Mouse (Mus musculus) layer of hippocampus, adult 8-10 months (tissue): ENCODE results near the gene Smu1. TPM values are rescaled to one million over a fixed set of nuclear protein-coding genes. Genes with fewer than 3 reads are reported as not detected.

Experiments used
- DNase-seq, 2 experiments: peaks; one replicate each; pipeline ENCODE4 v3.0.0; 2022; ENCODE audit warnings: low spot score in 2 of 2
- microRNA-seq, 2 experiments: library from miRNA; unstranded; fragments of <30 nt; microRNA quantifications; one replicate each; pipeline ENCODE4 v1.2.0; 2022
- total RNA-seq, 4 experiments: library from RNA; stranded (reverse); gene quantifications; 2 replicates each; pipeline ENCODE4 v1.2.4; 2022

Gene Smu1
- total RNA-seq, 4 experiments from 2014 or later, result 49.7 to 57.4 (median 54.0) TPM

DNA sequence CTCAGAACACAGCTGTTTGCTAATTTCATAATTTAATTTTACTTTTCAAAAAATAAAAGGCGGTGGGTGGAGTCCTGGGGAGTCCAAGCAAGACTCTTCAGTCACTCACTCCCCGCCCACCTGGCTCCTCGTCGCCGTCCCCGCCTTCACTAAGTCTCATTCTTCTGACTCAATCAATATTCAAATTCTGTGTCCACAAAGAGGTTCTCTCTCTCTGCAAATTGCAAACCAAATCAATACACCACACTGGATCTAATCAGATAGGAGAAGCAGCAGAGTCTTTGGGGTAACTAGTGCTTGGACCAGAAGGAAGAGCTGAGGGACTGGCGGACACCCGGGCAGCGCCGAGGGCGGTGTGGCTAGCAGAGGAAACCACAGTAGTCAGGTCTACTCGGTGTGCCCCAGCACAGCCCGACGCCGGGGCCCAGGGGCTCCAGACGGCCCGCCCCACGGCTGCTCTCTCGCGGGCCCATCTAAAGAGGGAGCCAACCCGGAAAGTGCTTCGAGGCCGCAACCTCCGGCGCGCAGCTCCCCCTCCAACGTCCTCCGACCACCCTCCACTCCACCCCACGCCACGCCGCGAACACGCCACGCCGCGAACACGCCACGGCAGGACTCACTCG lies 455 bp downstream of the Smu1 start:
- DNase-seq, result no peak

DNA sequence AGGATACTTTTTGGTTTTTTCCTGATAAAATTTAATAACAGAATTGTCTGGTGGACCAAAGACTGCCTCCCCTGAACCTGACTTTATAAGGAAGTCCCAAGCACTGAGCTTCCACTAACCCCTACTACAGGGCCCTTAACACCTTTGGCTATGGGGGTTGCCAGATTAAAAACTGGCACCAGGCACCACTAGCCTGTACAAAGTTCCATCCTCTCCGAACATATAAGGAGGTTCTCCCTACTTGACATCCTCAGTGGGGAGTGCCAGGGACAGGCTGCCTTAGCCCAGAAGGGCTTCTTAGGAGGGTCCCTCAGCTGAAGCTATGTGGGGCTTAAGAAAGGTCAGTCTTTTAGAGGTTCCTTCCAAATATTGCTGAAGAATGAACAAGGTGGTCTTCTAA lies 22.4 kb downstream of the Smu1 start:
- DNase-seq, result no peak

- DNase-seq, result no peak
These were observed 26.5 kb downstream of the Smu1 start for GRCm38 (mm10) chr4:40731262-40731661.

DNA sequence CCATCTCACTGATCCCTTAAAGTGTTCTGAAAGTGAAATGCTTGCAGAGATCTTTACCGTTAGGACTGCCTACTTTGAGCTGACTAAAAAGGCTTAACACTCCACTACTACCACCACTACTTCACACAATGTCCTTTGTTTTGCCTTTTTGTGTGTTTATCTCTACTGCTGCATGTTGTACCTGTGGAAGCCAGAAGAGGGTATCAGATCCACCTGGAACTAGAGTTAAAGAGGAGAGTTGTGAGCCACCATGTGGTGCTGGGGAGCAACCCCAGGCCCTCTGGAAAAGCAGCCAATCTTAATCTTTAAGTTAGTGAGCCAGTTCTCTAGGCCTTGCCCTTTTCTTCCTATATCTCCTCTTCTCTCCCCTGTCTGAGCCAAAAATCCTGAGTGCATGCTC lies 30.5 kb downstream of the Smu1 start:
- DNase-seq, result no peak

DNA sequence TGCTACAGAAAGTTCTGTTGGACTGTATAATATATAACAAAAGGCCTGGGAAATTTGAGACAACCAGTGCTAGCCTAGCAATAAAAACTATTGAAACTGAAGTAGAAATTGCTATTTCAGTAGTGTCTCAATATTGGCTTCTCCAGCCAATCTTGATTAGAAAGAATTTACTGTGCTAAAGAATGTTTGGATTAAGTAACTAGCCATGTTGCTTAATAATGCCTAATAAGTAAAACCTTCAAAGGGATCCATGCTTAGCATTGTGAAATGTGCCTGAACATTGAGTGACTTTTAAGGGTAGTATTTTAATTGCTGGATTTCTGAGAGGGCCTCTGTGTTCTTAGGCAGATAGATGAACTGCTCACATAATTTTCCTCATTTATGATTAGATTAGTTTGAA lies 32.2 kb downstream of the Smu1 start:
- DNase-seq, result no peak

- DNase-seq, result no peak
These were observed 32.6 kb downstream of the Smu1 start for GRCm38 (mm10) chr4:40725141-40725540.

DNA sequence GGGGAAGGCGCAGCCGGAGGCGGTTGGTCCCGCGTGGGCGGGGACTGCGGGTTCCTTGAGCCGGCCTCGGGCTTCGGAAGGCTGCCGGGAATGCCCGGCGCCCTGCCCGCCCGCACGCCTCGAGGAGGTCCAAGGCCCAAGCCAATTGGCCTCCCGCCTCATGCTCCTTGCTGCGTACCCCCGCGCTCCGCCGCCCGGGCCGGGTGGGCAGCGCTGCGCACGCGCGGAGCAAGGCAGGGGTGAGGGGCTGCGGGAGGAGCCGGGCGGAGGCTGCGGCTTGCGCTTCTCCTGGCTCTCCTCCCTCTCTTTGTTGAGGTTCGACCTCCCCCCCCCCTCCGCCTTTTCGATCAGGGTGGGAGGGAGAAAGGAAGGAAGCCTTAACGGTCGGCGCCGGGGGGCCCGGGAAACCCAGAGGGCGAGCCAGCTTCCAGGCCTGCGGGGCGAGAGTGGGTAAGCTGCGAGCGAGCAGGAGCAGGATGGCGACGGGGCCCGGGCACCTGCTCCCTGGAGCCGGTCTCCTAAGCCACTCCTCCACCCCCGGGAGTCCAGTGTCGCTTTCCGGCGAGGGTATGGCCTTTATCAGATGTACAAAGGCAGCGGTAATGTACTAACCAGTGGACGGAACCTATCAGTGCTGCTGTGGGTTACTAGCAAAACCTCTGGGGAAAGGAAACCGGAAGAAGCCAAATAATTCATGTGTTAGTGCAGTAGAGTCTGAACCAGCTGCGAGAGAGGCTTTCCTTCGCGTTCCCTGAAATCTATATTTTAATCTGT lies 34.8 kb downstream of the Smu1 start:
- DNase-seq, result peak in 1 of 2 experiments; percentile 78

- DNase-seq, result peak; percentile 91 to 96
These were observed 35.6 kb downstream of the Smu1 start, which contains the start of gene Dnaja1 for GRCm38 (mm10) chr4:40722011-40722666. Gene Dnaja1 (plus strand): TSS chr4:40722150.

GRCm38 (mm10) chr4:40720910-40721309 lies 36.8 kb downstream of the Smu1 start:
- no peak for DNase-seq

DNA sequence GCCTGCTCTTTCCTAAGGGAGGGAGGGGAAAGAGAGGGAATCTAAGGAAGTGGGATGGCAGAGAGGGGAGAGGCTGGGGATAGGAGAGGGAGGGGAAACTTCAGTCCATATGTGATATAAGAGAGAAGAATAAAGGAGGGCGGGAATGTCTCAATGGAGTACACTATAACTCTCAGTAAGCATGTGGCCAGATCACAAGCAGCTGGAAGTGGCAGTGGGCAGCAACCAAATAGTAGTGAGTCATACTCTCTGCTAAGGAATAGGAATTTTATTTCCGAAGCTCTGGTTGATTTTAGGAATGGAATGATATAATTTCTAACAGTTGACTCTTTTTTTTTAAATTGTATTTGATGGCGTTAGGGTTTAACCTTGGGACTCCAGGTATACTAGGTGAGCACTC lies 40.6 kb downstream of the Smu1 start:
- no peak for DNase-seq

DNA sequence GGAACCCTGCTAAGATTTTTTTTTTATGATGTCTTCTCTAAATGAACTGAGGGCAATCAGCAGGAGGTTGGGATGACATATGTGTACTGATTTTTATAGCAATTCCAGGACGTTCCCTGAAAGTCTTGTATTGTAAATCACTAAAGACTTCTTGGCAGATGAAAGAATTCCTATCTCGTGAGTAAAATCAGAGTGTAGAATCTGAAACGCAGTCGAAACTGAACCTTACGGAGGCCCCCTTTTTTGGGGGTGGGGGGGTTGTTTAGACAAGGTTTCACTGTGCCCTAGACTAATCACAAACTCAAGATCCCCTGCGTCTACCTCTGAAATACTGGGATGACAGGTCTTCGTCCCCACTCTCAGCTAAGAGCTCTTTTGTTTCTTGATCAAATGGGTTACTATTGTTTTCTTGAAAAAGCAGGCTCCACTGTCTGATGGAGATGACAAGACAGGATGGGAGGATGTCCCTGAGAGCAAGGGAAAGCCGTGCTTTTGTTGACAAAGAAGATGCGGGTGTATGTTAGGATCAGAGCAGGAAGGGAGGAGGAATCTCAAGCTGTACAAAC lies 53.9 kb downstream of the Smu1 start:
- DNase-seq, result no peak

- peak; percentile 95 to 98 for DNase-seq
These were observed 54.7 kb downstream of the Smu1 start, which contains the start of gene Aptx for GRCm38 (mm10) chr4:40702797-40703709. Gene Aptx (minus strand): TSS chr4:40703194.

DNA sequence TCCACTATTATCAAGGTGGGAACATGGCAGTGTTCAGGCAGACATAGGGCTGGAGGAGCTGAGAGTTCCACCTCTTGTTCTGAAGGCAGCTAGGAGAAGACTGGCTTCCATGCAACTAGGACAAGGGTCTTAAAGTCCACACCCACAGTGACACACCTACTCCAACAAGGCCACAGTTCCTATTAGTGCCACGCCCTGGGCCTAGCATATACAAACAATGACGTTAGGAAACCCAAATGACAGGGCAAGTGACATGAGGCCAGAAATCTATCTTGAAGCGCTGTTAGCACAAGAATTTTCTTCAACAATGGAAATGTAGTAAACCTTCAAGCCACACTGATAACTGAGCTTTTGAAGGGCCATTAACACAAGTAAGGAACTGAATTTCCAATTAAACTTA lies 55.9 kb downstream of the Smu1 start:
- no peak for DNase-seq

GRCm38 (mm10) chr4:40700216-40700615 lies 57.5 kb downstream of the Smu1 start:
- no peak for DNase-seq

DNA sequence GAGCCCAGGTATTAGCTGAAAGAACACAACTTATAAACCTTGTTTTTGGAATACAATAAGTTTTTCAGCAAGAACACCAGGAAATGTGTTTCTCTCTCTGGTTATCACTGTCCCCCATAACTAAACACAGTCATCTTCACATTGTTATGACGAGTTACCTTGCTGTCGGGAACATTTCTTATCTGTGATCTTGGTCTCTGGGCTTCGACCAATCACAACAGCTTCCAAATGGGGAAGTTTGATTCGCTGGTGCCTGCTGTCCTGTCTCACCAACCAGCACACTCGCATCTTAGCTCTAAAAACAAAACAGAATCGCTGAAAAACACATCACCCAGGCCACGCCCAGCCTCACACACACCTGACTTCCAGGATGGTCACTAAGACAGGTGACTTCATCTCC lies 60.7 kb downstream of the Smu1 start:
- DNase-seq, result no peak

DNA sequence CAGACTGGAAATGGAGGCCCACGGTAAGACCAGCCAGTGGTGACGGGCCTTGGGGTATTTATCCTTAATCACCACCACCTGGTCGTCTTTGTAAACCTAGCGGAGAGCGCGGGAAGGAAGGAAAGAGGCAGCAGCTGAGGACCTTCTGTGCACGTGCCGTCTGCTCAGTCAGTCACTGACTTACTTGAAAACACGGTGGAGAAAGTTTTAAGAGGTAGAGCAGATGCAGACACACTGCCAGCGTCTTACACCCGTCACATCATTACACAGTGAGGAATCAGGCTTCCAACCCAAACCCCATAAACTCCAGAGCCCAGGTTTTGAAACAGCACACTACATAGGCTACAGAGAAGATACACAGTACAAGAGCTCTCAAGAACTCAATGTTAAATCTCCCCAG lies 66.6 kb downstream of the Smu1 start:
- DNase-seq, result no peak

Small RNAs within 50 kb of the gene (microRNA-seq; reads per million reads assigned to microRNA genes)
- 0 reads per million in 2 experiments for gene Mir207

Other genes with a start within 250 kb of the Smu1 start
- gene Aptx, start 54.7 kb downstream of the Smu1 start, total RNA-seq, result 10 to 100 TPM; 27.1 to 33.3 (median 31.9) TPM
- 100 to 1,000 TPM; 263 to 275 (median 274) TPM for gene Dnaja1, start 35.8 kb downstream of the Smu1 start, total RNA-seq
- gene B4galt1, start 96.1 kb upstream of the Smu1 start, total RNA-seq, result 10 to 100 TPM in 2 of 4 experiments, 1 to 10 TPM in 2; 6.7 to 13.0 (median 9.0) TPM
- not detected for gene Spink4, start 162.1 kb upstream of the Smu1 start, total RNA-seq
- 100 to 1,000 TPM; 134 to 161 (median 142) TPM for gene Bag1, start 190.4 kb upstream of the Smu1 start, total RNA-seq
- 10 to 100 TPM; 67.5 to 80.0 (median 74.2) TPM for gene Chmp5, start 190.5 kb upstream of the Smu1 start, total RNA-seq
- gene Nfx1, start 213.0 kb upstream of the Smu1 start, total RNA-seq, result 10 to 100 TPM; 69.6 to 78.0 (median 76.1) TPM